Mouse (Mus musculus): ENCODE data around the gene Clk4. TPM values are rescaled to one million over a fixed set of nuclear protein-coding genes. Genes with fewer than 3 reads are reported as not detected.
A peak's percentile ranks its signal among the peaks of the same experiment; 100 is the strongest.

Gene Clk4
- polyA plus RNA-seq, 1 experiment from 2014 or later, result 159 TPM

GRCm38 (mm10) chr11:51262342-51263285 is 1.1 kb downstream of the Clk4 start, which contains the start of gene BC049762:
Gene BC049762, minus strand, starts transcription at chr11:51263046.
- Histone ChIP-seq H3K4me3 (replicated peaks; ENCODE audit: low read depth, low read length) (peak within 1 kb of the TSS; percentile 92), H3K4me1 (ENCODE audit: control insufficient read depth, insufficient read depth, low read length) (peaks cover 26% of the 10 kb centered on the region), H3K9me3 (ENCODE audit: control insufficient read depth, low read length) (no peaks in the 10 kb centered on the region), H3K4me2 (ENCODE audit: low read length) (peak within 1 kb of the TSS; percentile 83), H3K27me3 (ENCODE audit: control insufficient read depth, insufficient read depth, low read length) (no peaks in the 10 kb centered on the region), H3K27ac (replicated peaks; ENCODE audit: low read depth, low read length) (peak within 1 kb of the TSS; percentile 97), H3K9ac (replicated peaks; ENCODE audit: low read length) (peak within 1 kb of the TSS; percentile 94), H3K36me3 (ENCODE audit: control insufficient read depth, insufficient read depth, low read length) (peaks cover 8% of the 10 kb centered on the region)
- DNase-seq (peak; percentile 100), ATAC-seq (ENCODE audit: low FRiP score, low TSS enrichment) (peak; percentile 99)
- 9% methylated on average over 57 of the region's 57 CpGs for WGBS

- under 1% methylated on average over 50 of the region's 50 CpGs for WGBS
- Histone ChIP-seq H3K4me3 (replicated peaks; ENCODE audit: low read depth, low read length) (peak overlapping the region; percentile 92), H3K36me3 (ENCODE audit: control insufficient read depth, insufficient read depth, low read length) (peaks cover 10% of the 10 kb centered on the region), H3K4me2 (ENCODE audit: low read length) (peak overlapping the region; percentile 83), H3K9me3 (ENCODE audit: control insufficient read depth, low read length) (no peaks in the 10 kb centered on the region), H3K9ac (replicated peaks; ENCODE audit: low read length) (peak overlapping the region; percentile 94), H3K27me3 (ENCODE audit: control insufficient read depth, insufficient read depth, low read length) (no peaks in the 10 kb centered on the region), H3K27ac (replicated peaks; ENCODE audit: low read depth, low read length) (peak overlapping the region; percentile 97), H3K4me1 (ENCODE audit: control insufficient read depth, insufficient read depth, low read length) (peaks cover 26% of the 10 kb centered on the region)
- ATAC-seq (ENCODE audit: low FRiP score, low TSS enrichment) (peak; percentile 69), DNase-seq (peak; percentile 68)
These were observed 1.8 kb downstream of the Clk4 start for GRCm38 (mm10) chr11:51263286-51263831.

- peak overlapping the region; percentile 83 for H3K4me2 ChIP-seq (ENCODE audit: low read length)
- H3K27ac ChIP-seq (replicated peaks; ENCODE audit: low read depth, low read length), result no peak overlapping the region
- peak overlapping the region; percentile 39; the same call in 1 of the 2 replicates for H3K9ac ChIP-seq (replicated peaks; ENCODE audit: low read length)
- peaks cover 14% of the 10 kb centered on the region for H3K36me3 ChIP-seq (ENCODE audit: control insufficient read depth, insufficient read depth, low read length)
- peaks cover 26% of the 10 kb centered on the region for H3K4me1 ChIP-seq (ENCODE audit: control insufficient read depth, insufficient read depth, low read length)
- DNase-seq (peak; percentile 7), ATAC-seq (ENCODE audit: low FRiP score, low TSS enrichment) (no peak)
- H3K9me3 ChIP-seq (ENCODE audit: control insufficient read depth, low read length), result no peaks in the 10 kb centered on the region
- H3K4me3 ChIP-seq (replicated peaks; ENCODE audit: low read depth, low read length), result peak overlapping the region; percentile 92
- H3K27me3 ChIP-seq (ENCODE audit: control insufficient read depth, insufficient read depth, low read length), result no peaks in the 10 kb centered on the region
- WGBS, result 33% methylated on average over 6 of the region's 6 CpGs
These were observed 2.8 kb downstream of the Clk4 start for GRCm38 (mm10) chr11:51264352-51264751.

GRCm38 (mm10) chr11:51265326-51265725 is 3.8 kb downstream of the Clk4 start:
- Histone ChIP-seq H3K27me3 (ENCODE audit: control insufficient read depth, insufficient read depth, low read length) (no peaks in the 10 kb centered on the region), H3K36me3 (ENCODE audit: control insufficient read depth, insufficient read depth, low read length) (peaks cover 16% of the 10 kb centered on the region), H3K9ac (replicated peaks; ENCODE audit: low read length) (no peak overlapping the region), H3K4me2 (ENCODE audit: low read length) (peak overlapping the region; percentile 83), H3K4me3 (replicated peaks; ENCODE audit: low read depth, low read length) (no peak overlapping the region), H3K27ac (replicated peaks; ENCODE audit: low read depth, low read length) (no peak overlapping the region), H3K9me3 (ENCODE audit: control insufficient read depth, low read length) (no peaks in the 10 kb centered on the region), H3K4me1 (ENCODE audit: control insufficient read depth, insufficient read depth, low read length) (peaks cover 26% of the 10 kb centered on the region)
- DNase-seq (peak; percentile 70), ATAC-seq (ENCODE audit: low FRiP score, low TSS enrichment) (no peak)
- 52% methylated on average over 3 of the region's 3 CpGs for WGBS

- Histone ChIP-seq H3K27ac (replicated peaks; ENCODE audit: low read depth, low read length) (no peak overlapping the region), H3K4me1 (ENCODE audit: control insufficient read depth, insufficient read depth, low read length) (no peaks in the 10 kb centered on the region), H3K4me3 (replicated peaks; ENCODE audit: low read depth, low read length) (no peak overlapping the region), H3K9me3 (ENCODE audit: control insufficient read depth, low read length) (no peaks in the 10 kb centered on the region), H3K27me3 (ENCODE audit: control insufficient read depth, insufficient read depth, low read length) (no peaks in the 10 kb centered on the region), H3K9ac (replicated peaks; ENCODE audit: low read length) (no peak overlapping the region), H3K4me2 (ENCODE audit: low read length) (no peak overlapping the region), H3K36me3 (ENCODE audit: control insufficient read depth, insufficient read depth, low read length) (peaks cover 73% of the 10 kb centered on the region)
- DNase-seq, result no peak
- no peak for ATAC-seq (ENCODE audit: low FRiP score, low TSS enrichment)
- WGBS, result 67% methylated on average over 1 of the region's 1 CpGs
These were observed 12.9 kb downstream of the Clk4 start for GRCm38 (mm10) chr11:51274418-51274817.

DNA sequence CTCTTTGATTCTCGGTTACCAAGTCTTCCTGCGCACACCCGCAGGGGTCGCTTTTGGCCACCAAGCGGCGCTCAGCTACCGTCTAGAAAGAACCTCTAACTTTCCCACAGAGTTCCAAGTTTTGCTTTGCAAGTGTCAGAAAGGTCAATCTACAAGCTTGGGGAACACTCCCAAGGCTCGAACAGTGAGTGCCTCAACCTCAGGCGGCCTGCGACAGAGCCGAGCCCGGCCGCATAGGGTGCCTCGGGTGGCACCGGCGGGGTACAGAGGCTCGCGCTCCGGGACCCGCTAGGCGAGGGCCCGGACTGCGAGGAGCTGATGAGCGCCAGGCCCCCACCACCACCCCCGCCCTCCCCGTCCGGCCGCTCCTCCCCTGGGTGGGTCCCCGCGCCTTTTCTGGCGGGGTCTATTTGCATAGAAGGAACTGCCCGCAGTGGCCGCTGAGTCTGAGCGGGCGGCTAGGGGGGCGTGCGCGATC is 28.1 kb downstream of the Clk4 start, which contains the start of gene Col23a1:
Gene Col23a1, plus strand, starts transcription at position 357 of the 478 bp plus-strand sequence.
- Histone ChIP-seq H3K27me3 (ENCODE audit: control insufficient read depth, insufficient read depth, low read length) (no peaks in the 10 kb centered on the region; the same call in 1 of the 2 replicates), H3K9me3 (ENCODE audit: control insufficient read depth, low read length) (no peaks in the 10 kb centered on the region), H3K27ac (replicated peaks; ENCODE audit: low read depth, low read length) (no peak within 1 kb of the TSS), H3K4me1 (ENCODE audit: control insufficient read depth, insufficient read depth, low read length) (0 out of 2 replicates have a peak, but pooled peaks cover 3% of the 10 kb centered on the region), H3K4me2 (ENCODE audit: low read length) (peak within 1 kb of the TSS; percentile 97), H3K9ac (replicated peaks; ENCODE audit: low read length) (peak within 1 kb of the TSS; percentile 45), H3K4me3 (replicated peaks; ENCODE audit: low read depth, low read length) (peak within 1 kb of the TSS; percentile 48), H3K36me3 (ENCODE audit: control insufficient read depth, insufficient read depth, low read length) (0 out of 2 replicates have a peak, but pooled peaks cover 3% of the 10 kb centered on the region)
- ATAC-seq (ENCODE audit: low FRiP score, low TSS enrichment) (peak; percentile 85), DNase-seq (peak; percentile 90)
- under 1% methylated on average over 38 of the region's 38 CpGs for WGBS

GRCm38 (mm10) chr11:51290066-51290955 is 28.8 kb downstream of the Clk4 start:
- Histone ChIP-seq H3K36me3 (ENCODE audit: control insufficient read depth, insufficient read depth, low read length) (0 out of 2 replicates have a peak, but pooled peaks cover under 1% of the 10 kb centered on the region), H3K4me3 (replicated peaks; ENCODE audit: low read depth, low read length) (peak overlapping the region; percentile 48), H3K9me3 (ENCODE audit: control insufficient read depth, low read length) (no peaks in the 10 kb centered on the region), H3K4me1 (ENCODE audit: control insufficient read depth, insufficient read depth, low read length) (0 out of 2 replicates have a peak, but pooled peaks cover 3% of the 10 kb centered on the region), H3K27me3 (ENCODE audit: control insufficient read depth, insufficient read depth, low read length) (no peaks in the 10 kb centered on the region; the same call in 1 of the 2 replicates), H3K9ac (replicated peaks; ENCODE audit: low read length) (peak overlapping the region; percentile 45), H3K4me2 (ENCODE audit: low read length) (peak overlapping the region; percentile 97), H3K27ac (replicated peaks; ENCODE audit: low read depth, low read length) (no peak overlapping the region)
- WGBS, result 3% methylated on average over 61 of the region's 74 CpGs
- DNase-seq (peak; percentile 81), ATAC-seq (ENCODE audit: low FRiP score, low TSS enrichment) (peak; percentile 77)
